Mouse (Mus musculus) megakaryocyte, embryonic 14.5 days (primary cell): ENCODE data around the gene Pwwp2b.

Experiments
- FLI1 ChIP-seq: IDR thresholded peaks from 2 replicates; pipeline ENCODE4 v1.6.1; 2012; ENCODE audit warnings: low read length, inconsistent platforms, mixed read lengths
- GATA1 ChIP-seq: IDR thresholded peaks from 3 replicates; pipeline ENCODE4 v1.6.1; 2012; ENCODE audit warnings: mixed read lengths, low read length, inconsistent platforms, borderline replicate concordance

GRCm38 (mm10) chr7:139252566-139252965 lies 4.3 kb downstream of the Pwwp2b start:
- no peak for TF ChIP-seq FLI1
- TF ChIP-seq GATA1 = no peak
